Mouse (Mus musculus): Measurements from ENCODE around the gene Ntn4.
A peak's percentile ranks its signal among the peaks of the same experiment; 100 is the strongest.

Ntn4 gene

DNA sequence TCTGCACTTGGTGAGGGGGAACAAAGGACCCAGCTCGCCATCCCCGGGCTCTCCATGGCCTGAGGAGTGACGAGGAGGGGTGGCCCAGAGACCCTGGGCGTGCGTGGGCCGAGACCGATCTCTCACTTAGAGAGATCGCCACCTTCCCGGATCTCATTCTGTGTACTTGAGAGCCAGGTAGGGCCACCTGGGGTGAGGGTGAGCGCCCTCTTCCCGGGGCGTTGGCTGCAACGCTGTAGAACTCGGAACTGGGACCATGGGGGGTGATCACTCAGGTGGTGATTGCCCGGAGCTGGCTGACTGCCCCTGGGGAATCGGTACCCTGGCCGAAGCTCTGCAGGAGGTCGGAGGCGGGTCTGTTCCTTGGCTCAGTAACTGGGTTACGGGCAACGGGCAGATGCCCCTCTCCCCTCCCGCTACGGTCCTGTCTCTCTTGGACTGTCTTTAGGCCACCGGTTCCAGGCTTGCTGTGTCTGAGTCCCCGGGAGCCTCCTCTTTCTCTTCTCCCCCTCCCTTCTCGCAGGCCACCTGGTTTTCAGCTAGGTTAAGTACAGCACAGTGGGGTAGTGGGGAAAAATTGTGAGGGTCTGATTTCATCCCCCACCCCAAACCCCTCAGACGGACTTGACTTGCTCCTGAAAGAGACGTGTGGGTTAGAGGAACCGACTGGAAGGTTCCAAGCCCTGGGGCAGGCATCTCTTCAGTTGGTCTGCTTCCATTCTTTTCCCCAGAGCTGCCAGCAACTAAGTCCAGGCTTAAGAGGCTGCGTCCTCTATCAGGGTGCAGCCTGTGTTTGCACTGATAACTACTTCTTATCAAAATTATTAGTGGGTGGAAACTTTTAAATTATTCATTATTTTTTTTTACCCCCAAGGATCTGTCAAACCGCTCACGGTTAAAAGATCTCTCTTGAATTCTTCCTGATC, 1.6 kb downstream of the Ntn4 start:
- DNase-seq (ENCODE audit: low read depth, low spot score): peak; percentile 86

DNA sequence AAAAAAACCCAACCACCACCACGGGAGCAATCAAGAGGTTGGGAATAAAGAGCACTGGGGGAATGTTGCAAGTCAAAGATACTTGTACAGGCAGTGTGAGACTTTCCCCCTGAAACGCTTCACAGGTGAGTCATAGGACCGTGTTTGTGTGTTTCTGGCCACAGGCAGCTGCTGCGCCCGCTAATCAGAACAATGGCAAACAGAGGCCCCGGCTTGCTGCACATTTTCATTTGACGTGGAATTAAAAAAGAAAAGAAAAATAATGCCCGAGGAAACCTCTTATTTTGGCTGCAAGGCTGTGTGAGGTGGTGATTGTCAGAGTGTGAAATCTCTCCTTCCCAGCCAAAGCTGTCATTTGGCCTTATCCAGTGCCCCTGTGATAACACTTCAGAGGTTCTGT, 2.4 kb downstream of the Ntn4 start:
- DNase-seq (ENCODE audit: low read depth, low spot score): peak; percentile 74

- DNase-seq (ENCODE audit: low read depth, low spot score): peak; percentile 60
These were observed 4.0 kb downstream of the Ntn4 start for GRCm38 (mm10) chr10:93644451-93644941.

DNA sequence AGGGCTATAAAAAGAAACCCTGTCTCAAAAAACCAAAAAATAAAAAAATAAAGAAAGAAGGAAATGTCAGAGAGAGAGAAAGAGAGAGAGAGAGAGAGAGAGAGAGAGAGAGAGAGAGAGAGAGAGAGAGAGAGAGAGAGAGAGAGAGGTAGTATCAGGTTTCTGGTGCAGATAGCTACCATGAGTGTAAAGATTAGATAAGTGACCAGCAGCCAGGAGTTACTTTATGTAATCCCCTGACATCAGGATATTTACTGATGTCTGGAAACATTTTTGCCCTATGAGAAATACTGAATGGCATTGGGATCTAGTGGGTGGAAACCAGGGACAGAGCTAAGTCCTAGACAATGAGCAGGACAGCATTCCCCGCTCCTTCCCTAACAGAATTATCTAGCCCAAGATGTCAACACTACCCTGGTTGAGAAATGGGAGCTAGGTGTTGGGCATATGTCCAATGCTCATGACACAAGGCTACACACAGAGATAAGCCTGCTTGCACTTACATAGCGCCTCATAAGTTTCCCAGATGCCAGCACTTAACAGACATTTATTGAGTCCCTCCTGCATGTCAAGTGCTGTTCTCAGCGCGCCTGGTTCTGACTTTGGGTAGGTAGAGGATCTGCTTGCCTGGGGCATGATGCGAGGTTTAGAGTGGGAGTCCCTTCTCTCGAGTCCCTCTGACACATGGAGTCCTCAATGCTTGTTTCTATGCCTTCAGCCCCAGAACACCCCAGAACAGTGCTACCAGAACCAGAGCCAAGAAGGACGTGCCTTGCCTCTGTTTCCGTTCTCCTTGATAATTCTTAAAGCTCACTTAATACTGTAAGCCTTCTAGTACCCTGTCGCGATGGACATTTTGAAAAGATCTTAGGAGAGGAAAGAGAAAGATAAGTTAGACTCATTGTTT, 7.4 kb downstream of the Ntn4 start:
- DNase-seq (ENCODE audit: low read depth, low spot score): no peak

GRCm38 (mm10) chr10:93648598-93649102, 8.2 kb downstream of the Ntn4 start:
- DNase-seq (ENCODE audit: low read depth, low spot score): no peak

GRCm38 (mm10) chr10:93649127-93649526, 8.6 kb downstream of the Ntn4 start:
- DNase-seq (ENCODE audit: low read depth, low spot score): no peak

DNA sequence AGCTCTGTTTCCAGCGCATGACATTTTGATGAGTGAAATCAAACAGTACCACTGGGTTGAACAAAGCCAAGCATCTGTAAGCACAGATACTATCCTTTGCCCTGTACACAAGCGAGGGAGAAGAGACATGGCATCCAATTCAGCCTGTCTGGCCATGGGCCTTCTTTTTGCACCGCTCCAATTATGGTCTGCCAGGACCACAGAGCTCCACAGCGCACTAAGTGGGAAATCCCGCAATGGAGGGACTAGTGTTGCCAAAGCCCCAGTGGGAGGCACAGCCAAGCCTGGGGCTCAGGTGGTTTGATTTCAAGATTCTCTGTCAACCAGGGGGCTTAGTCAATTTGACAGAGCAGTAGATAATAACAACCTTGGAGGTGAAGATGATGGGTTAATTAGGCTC, 9.1 kb downstream of the Ntn4 start:
- peak; percentile 44 for DNase-seq (ENCODE audit: low read depth, low spot score)

GRCm38 (mm10) chr10:93653322-93653721, 12.8 kb downstream of the Ntn4 start:
- DNase-seq (ENCODE audit: low read depth, low spot score): no peak

DNA sequence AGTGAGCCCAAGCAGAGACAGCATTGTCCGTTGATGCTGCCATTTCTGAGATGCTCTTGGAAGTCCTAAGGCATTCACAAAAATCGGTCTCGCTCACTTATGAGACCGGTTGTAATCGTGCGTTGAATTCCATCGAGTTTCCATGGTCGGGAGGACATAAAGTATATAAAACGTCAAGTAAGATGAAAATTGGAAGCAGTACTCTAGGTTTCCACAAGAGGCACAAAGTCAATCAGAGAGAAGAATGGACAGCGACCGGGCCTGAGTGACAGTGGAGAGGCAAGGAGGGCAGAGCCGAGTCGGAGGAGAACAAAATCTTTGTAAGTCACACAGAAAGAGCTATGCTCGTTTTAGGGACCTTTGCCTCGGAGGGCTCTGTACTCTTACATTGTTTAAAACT, 14.9 kb downstream of the Ntn4 start:
- DNase-seq (ENCODE audit: low read depth, low spot score): no peak

GRCm38 (mm10) chr10:93659792-93660191, 19.3 kb downstream of the Ntn4 start:
- peak; percentile 64 for DNase-seq (ENCODE audit: low read depth, low spot score)

DNA sequence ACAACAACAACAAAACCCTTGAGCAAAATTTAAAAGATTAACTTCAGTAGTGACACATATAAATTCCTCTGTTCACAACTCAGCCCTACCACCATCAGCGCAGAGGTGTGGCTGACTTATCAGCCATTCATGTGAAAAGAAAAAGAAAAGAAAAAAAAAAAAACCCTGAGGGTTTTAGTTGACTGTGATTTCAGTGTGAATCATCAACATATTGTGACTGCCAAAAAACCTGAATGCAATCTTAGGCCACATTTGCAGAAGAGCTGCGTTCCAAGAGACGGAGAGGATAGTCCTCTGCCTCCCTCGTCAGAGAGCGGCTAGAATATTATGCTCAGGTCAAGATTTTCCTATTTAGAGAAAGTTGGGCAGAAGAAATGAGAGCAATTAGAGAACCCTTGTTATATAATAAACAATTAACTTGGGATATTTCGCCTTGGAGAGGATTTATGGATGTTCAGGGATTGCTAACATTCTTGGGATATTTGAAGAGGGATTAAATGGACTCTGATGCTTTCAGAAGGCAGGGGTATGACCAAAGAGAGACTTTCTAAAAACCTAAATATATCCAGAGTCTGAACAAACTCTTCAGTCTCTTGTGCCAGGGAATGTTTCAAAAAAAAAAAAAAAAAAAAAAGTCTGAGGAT, 21.0 kb downstream of the Ntn4 start:
- peak; percentile 76 for DNase-seq (ENCODE audit: low read depth, low spot score)

GRCm38 (mm10) chr10:93662018-93662417, 21.5 kb downstream of the Ntn4 start:
- no peak for DNase-seq (ENCODE audit: low read depth, low spot score)

GRCm38 (mm10) chr10:93666222-93666621, 25.7 kb downstream of the Ntn4 start:
- DNase-seq (ENCODE audit: low read depth, low spot score): no peak

GRCm38 (mm10) chr10:93666996-93667395, 26.5 kb downstream of the Ntn4 start:
- DNase-seq (ENCODE audit: low read depth, low spot score): no peak

DNA sequence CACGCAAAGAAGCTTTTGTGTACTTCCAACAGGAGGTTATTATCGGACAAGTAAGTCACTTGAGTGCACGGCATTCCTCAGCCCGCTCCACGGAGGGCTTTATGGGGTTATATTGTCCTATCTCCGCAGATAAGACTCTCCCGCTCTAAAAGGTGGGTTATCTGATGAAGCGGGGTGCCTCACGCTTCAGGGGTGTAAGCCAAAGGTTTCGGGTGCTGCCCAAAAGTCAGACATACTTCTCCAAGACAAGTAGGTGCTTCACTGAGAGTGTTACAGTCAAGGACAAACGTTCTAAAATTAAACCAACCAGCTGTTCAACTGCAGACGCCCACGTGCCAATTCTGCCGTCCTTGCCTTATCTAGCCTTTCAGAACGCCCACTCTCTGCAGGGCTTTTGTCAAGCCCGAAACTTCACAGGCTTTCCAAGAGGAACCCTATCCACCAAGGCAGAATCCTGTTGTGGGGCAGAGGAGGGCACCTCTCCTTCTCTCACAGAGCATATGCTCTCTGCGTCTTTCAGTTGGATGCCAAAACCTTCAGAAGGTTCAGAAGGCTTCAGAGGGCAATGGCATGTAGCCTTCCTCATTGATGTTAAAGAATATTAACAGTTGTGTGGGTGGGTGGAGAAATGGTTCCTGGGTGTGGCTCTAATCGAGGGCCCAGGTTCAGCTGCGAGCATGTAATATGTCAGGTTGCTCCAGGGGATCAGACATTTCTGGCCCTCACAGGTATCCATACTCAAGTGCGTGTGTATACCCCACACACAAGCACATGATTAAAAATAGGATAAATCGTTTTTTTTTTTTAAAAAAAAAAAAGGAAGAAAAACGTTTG, 32.4 kb downstream of the Ntn4 start:
- DNase-seq (ENCODE audit: low read depth, low spot score): peak; percentile 89

DNA sequence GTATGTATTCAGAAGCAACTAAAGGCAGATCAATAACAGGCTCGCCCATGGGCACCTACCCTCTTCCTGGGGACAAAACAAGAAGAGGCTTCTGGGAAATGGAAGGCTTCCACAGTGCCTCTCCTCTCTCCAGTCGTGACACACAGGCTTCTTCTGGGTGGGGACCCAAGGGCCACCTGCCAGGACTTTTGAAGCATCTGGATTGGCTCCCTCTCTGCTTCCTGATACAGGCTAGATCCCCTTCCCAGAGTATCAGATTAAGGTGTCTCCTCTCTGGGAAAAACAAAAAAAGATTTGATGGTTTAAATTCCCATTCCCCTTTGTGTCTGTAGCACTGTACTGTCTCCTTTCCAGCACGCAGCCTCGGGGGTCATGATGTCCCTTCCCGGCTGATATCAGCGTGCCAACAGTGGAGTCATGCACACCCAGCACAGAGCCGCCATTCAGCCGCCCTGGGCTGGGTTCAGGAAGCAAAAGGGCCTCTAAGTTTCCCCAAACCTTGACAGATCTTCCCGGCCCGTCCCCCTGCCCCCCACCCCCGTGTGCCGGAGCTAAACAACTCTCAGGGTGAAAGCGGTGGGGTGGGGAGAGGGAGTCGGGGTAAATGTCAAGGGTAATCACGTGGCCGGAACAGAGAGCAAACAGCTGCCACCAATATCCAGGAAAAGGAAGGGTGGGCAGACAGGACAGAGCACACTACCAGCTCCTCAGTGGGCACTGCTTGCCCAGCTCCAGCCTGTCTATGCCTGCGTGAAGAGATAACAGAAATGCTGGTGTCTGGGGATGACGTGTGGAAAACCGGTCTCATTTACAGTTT, 38.9 kb downstream of the Ntn4 start:
- no peak for DNase-seq (ENCODE audit: low read depth, low spot score)

DNA sequence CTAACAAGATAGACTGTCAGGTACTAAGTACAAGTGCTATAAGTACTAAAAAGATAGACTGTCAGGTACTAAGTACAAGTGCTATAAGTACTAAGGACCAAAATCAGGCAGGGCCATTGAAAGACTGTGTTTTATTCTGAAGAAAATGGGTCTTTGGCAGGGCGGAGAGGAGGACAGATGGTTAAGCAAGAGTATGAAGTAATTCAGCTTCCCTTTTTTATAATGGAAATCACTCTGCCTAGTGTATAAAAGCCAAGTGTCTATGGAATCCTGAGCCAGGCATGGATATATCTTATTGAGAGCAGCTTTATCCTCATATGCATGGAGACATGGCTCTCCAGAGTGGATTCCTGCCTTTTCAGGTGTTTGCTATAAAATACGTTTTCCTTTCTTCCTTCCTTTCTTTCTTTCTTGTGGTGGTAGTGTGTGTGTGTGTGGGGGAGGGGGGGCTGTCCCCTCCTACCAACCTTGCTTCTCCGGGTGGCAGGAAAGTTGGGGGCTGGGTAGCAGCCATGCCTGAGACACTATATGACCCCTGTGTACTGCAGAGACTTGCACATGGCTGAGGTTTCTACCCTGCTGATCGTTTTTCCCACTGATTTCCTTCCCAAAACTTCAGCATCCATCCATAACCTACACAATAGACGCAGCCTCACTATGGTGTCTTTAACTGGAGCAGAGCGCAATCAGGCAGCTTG, 40.3 kb downstream of the Ntn4 start:
- DNase-seq (ENCODE audit: low read depth, low spot score): peak; percentile 75

GRCm38 (mm10) chr10:93682185-93682747, 41.8 kb downstream of the Ntn4 start:
- DNase-seq (ENCODE audit: low read depth, low spot score): no peak

DNA sequence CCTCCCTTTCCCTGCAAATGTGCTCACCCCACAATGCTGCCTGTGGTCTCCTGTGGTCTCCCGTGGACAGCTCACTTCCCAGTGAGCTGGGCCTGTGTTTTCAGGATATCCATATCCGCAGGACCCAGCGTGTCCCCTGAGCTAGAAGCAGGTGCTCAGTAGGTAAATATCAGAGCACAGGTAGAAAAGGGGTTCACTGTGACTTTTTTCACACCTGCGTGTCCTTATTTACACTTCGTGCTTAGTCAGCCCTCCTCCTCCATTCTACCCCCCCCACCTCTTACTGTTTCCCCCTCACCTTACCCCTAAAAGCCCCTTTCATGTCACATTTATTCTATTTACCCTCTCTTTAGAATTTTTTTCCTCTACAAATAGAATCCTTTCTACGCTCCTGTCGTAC, 42.7 kb downstream of the Ntn4 start:
- DNase-seq (ENCODE audit: low read depth, low spot score): no peak

All from brain, adult 2 months (tissue).